Mouse (Mus musculus): ENCODE data around the gene Dcxr. TPM values are rescaled to one million over a fixed set of nuclear protein-coding genes. Genes with fewer than 3 reads are reported as not detected.

The Dcxr gene
- polyA plus RNA-seq, 1 experiment, result 3.7 TPM

- H3K27me3 ChIP-seq (ENCODE audit: control insufficient read depth, insufficient read depth, low read length), result no peaks in the 10 kb centered on the region
- H3K27ac ChIP-seq (ENCODE audit: control insufficient read depth, insufficient read depth, low read depth, low read length), result peak overlapping the region; percentile 57
- H3K4me1 ChIP-seq (ENCODE audit: control insufficient read depth, insufficient read depth, low read length), result peaks cover 22% of the 10 kb centered on the region
- peak overlapping the region; percentile 88 for H3K4me3 ChIP-seq (ENCODE audit: control insufficient read depth, low read depth, low read length)
- no peak for TF ChIP-seq POLR2A (IDR thresholded peaks at IDR 0.05; ENCODE audit: control insufficient read depth, low read depth, low read length)
- TF ChIP-seq CTCF (IDR thresholded peaks at IDR 0.05; ENCODE audit: control insufficient read depth, insufficient read depth, insufficient replicate concordance, low read depth, low read length), result peak; percentile 55; the same call in 1 of the 2 replicates
- H3K36me3 ChIP-seq (ENCODE audit: control insufficient read depth, insufficient read depth, low read length), result no peaks in the 10 kb centered on the region
Measured at GRCm38 (mm10) chr11:120712771-120713568, 14.1 kb downstream of the Dcxr start.

- no peak overlapping the region for H3K4me3 ChIP-seq (ENCODE audit: control insufficient read depth, low read depth, low read length)
- H3K27ac ChIP-seq (ENCODE audit: control insufficient read depth, insufficient read depth, low read depth, low read length), result no peak overlapping the region
- H3K27me3 ChIP-seq (ENCODE audit: control insufficient read depth, insufficient read depth, low read length), result no peaks in the 10 kb centered on the region
- TF ChIP-seq POLR2A (IDR thresholded peaks at IDR 0.05; ENCODE audit: control insufficient read depth, low read depth, low read length) (no peak), CTCF (IDR thresholded peaks at IDR 0.05; ENCODE audit: control insufficient read depth, insufficient read depth, insufficient replicate concordance, low read depth, low read length) (no peak)
- no peaks in the 10 kb centered on the region for H3K36me3 ChIP-seq (ENCODE audit: control insufficient read depth, insufficient read depth, low read length)
- H3K4me1 ChIP-seq (ENCODE audit: control insufficient read depth, insufficient read depth, low read length), result peaks cover 22% of the 10 kb centered on the region
Measured at GRCm38 (mm10) chr11:120711980-120712604, 15.0 kb downstream of the Dcxr start.

DNA sequence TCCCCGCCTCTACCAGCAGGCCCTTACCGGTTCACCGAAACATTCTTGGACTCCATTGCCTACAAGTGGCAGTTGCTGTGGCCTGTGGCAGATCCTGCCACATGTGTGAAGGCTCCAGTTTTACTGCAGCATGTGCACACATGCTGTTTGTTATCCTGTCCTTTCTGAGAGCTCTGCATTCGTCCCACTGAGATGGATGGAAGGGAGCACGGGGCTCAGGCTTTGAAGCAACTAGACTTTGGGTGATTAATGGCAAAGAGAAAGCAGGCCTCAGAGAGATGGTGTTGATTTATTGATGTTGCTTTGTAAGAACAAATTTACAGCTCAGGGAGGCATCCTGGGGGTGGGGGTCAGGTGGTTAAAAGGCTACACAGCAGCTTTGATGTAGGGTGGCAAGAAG, 16.4 kb downstream of the Dcxr start:
- TF ChIP-seq POLR2A (IDR thresholded peaks at IDR 0.05; ENCODE audit: control insufficient read depth, low read depth, low read length), result no peak
- TF ChIP-seq CTCF (IDR thresholded peaks at IDR 0.05; ENCODE audit: control insufficient read depth, insufficient read depth, insufficient replicate concordance, low read depth, low read length), result no peak
- Histone ChIP-seq H3K4me1 (ENCODE audit: control insufficient read depth, insufficient read depth, low read length) (peaks cover 22% of the 10 kb centered on the region), H3K36me3 (ENCODE audit: control insufficient read depth, insufficient read depth, low read length) (no peaks in the 10 kb centered on the region), H3K27me3 (ENCODE audit: control insufficient read depth, insufficient read depth, low read length) (no peaks in the 10 kb centered on the region), H3K27ac (ENCODE audit: control insufficient read depth, insufficient read depth, low read depth, low read length) (no peak overlapping the region), H3K4me3 (ENCODE audit: control insufficient read depth, low read depth, low read length) (no peak overlapping the region)

DNA sequence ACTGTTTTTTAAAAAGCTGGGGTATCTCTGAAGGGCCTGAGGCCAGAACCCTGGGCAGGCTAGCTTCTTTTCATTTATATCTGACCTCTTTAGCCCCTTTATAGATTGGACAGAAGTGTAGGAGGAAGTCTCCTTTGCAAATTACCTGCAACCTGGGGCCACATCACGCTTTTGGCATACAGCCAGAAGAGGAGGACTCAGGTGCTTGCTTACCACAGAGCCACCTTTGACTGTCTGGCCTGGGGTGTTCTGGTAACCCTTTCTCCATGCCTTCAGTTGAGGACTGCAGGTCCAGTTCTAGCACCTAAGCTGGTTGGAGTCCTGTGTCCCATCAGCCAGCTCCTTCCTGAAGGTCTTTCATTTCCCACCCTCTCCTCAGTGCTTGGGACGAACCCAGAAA, 17.5 kb downstream of the Dcxr start:
- peaks cover 22% of the 10 kb centered on the region for H3K4me1 ChIP-seq (ENCODE audit: control insufficient read depth, insufficient read depth, low read length)
- no peak overlapping the region for H3K4me3 ChIP-seq (ENCODE audit: control insufficient read depth, low read depth, low read length)
- no peaks in the 10 kb centered on the region for H3K27me3 ChIP-seq (ENCODE audit: control insufficient read depth, insufficient read depth, low read length)
- H3K27ac ChIP-seq (ENCODE audit: control insufficient read depth, insufficient read depth, low read depth, low read length), result no peak overlapping the region
- H3K36me3 ChIP-seq (ENCODE audit: control insufficient read depth, insufficient read depth, low read length), result no peaks in the 10 kb centered on the region
- TF ChIP-seq POLR2A (IDR thresholded peaks at IDR 0.05; ENCODE audit: control insufficient read depth, low read depth, low read length), result no peak
- TF ChIP-seq CTCF (IDR thresholded peaks at IDR 0.05; ENCODE audit: control insufficient read depth, insufficient read depth, insufficient replicate concordance, low read depth, low read length), result no peak

DNA sequence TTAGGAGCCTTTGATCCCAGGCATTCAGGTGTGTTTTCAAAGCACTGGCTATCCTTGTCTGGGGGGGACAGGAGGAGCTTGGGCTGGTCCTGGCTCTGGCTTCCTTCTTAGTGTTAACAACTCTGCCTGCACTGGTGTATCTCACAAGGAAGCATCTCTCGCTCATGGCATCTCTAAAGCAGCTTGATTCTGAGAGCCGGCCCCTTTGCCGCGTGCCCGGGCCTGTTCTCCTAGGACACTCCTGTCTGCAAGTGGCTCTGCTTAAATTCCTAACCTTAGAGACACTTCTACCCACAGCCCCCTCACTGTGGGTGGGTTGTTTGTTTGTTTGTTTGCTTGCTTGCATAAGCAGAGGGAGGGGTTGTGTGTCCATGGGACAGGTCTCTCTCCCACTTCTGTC, 19.1 kb downstream of the Dcxr start:
- no peaks in the 10 kb centered on the region for H3K27me3 ChIP-seq (ENCODE audit: control insufficient read depth, insufficient read depth, low read length)
- peaks cover 10% of the 10 kb centered on the region for H3K4me1 ChIP-seq (ENCODE audit: control insufficient read depth, insufficient read depth, low read length)
- no peak overlapping the region for H3K4me3 ChIP-seq (ENCODE audit: control insufficient read depth, low read depth, low read length)
- no peak for TF ChIP-seq POLR2A (IDR thresholded peaks at IDR 0.05; ENCODE audit: control insufficient read depth, low read depth, low read length)
- TF ChIP-seq CTCF (IDR thresholded peaks at IDR 0.05; ENCODE audit: control insufficient read depth, insufficient read depth, insufficient replicate concordance, low read depth, low read length), result no peak
- no peaks in the 10 kb centered on the region for H3K36me3 ChIP-seq (ENCODE audit: control insufficient read depth, insufficient read depth, low read length)
- H3K27ac ChIP-seq (ENCODE audit: control insufficient read depth, insufficient read depth, low read depth, low read length), result no peak overlapping the region

- peaks cover 3% of the 10 kb centered on the region; the same call in 1 of the 2 replicates for H3K4me1 ChIP-seq (ENCODE audit: control insufficient read depth, insufficient read depth, low read length)
- H3K27me3 ChIP-seq (ENCODE audit: control insufficient read depth, insufficient read depth, low read length), result no peaks in the 10 kb centered on the region
- no peak overlapping the region for H3K27ac ChIP-seq (ENCODE audit: control insufficient read depth, insufficient read depth, low read depth, low read length)
- no peak overlapping the region for H3K4me3 ChIP-seq (ENCODE audit: control insufficient read depth, low read depth, low read length)
- no peaks in the 10 kb centered on the region for H3K36me3 ChIP-seq (ENCODE audit: control insufficient read depth, insufficient read depth, low read length)
- no peak for TF ChIP-seq POLR2A (IDR thresholded peaks at IDR 0.05; ENCODE audit: control insufficient read depth, low read depth, low read length)
- no peak for TF ChIP-seq CTCF (IDR thresholded peaks at IDR 0.05; ENCODE audit: control insufficient read depth, insufficient read depth, insufficient replicate concordance, low read depth, low read length)
Measured at GRCm38 (mm10) chr11:120707225-120707624, 19.9 kb downstream of the Dcxr start.

- TF ChIP-seq POLR2A (IDR thresholded peaks at IDR 0.05; ENCODE audit: control insufficient read depth, low read depth, low read length), result no peak
- TF ChIP-seq CTCF (IDR thresholded peaks at IDR 0.05; ENCODE audit: control insufficient read depth, insufficient read depth, insufficient replicate concordance, low read depth, low read length), result no peak
- Histone ChIP-seq H3K4me3 (ENCODE audit: control insufficient read depth, low read depth, low read length) (no peak overlapping the region), H3K27ac (ENCODE audit: control insufficient read depth, insufficient read depth, low read depth, low read length) (no peak overlapping the region), H3K27me3 (ENCODE audit: control insufficient read depth, insufficient read depth, low read length) (no peaks in the 10 kb centered on the region), H3K4me1 (ENCODE audit: control insufficient read depth, insufficient read depth, low read length) (no peaks in the 10 kb centered on the region), H3K36me3 (ENCODE audit: control insufficient read depth, insufficient read depth, low read length) (no peaks in the 10 kb centered on the region)
Measured at GRCm38 (mm10) chr11:120706120-120706519, 21.0 kb downstream of the Dcxr start.

Data from testis, adult 2 months (tissue).